Mouse (Mus musculus) myocyte (in vitro differentiated cells): ENCODE data around the gene Sema4b. TPM values are rescaled to one million over a fixed set of nuclear protein-coding genes. Genes with fewer than 3 reads are reported as not detected.

ENCODE experiments used
- H3K27me3 ChIP-seq: one replicate; pipeline ENCODE4 v1.6.1; 2011; ENCODE audit not compliant: control insufficient read depth, insufficient read depth, insufficient read length
- H3K36me3 ChIP-seq: one replicate; pipeline ENCODE4 v1.6.1; 2011; ENCODE audit not compliant: control insufficient read depth, insufficient read depth
- H3K4me2 ChIP-seq: one replicate; pipeline ENCODE4 v1.6.1; 2011; ENCODE audit warnings: low read depth, control low read depth
- H3K4me3 ChIP-seq: one replicate; pipeline ENCODE4 v1.5.1; 2011; ENCODE audit warnings: mild to moderate bottlenecking, control low read depth, moderate library complexity
- H3K79me2 ChIP-seq: one replicate; pipeline ENCODE4 v1.6.1; 2011; ENCODE audit not compliant: control insufficient read depth, insufficient read depth
- H3ac ChIP-seq: one replicate; pipeline ENCODE4 v1.6.1; 2011; ENCODE audit not compliant: control insufficient read depth, insufficient read length
- CEBPB ChIP-seq: IDR thresholded peaks from 2 replicates; pipeline ENCODE4 v1.6.1; 2011; ENCODE audit warnings: mild to moderate bottlenecking, moderate library complexity; ENCODE audit not compliant: poor library complexity, insufficient read depth, severe bottlenecking
- E2F4 ChIP-seq: IDR thresholded peaks from one replicate; pipeline ENCODE4 v1.6.1; 2011; ENCODE audit warnings: mild to moderate bottlenecking, control low read depth, moderate library complexity; ENCODE audit not compliant: insufficient read depth
- MAX ChIP-seq: IDR thresholded peaks from one replicate; pipeline ENCODE4 v1.6.1; 2011; ENCODE audit warnings: low read depth, mild to moderate bottlenecking, control low read depth
- MYOD1 ChIP-seq, 3 experiments: IDR thresholded peaks; one replicate each; pipeline ENCODE4 v1.6.1; 2011; ENCODE audit warnings: control low read depth in 2 of 3, low read depth in 2 of 3, mild to moderate bottlenecking in 2 of 3, moderate library complexity in 1 of 3; ENCODE audit not compliant: insufficient read length in 2 of 3, control insufficient read depth in 1 of 3
- MYOG ChIP-seq, 3 experiments: IDR thresholded peaks; one replicate each; pipeline ENCODE4 v1.6.1; 2011; ENCODE audit warnings: control low read depth in 2 of 3, low read depth in 2 of 3, mild to moderate bottlenecking in 2 of 3; ENCODE audit not compliant: insufficient read length in 2 of 3, control insufficient read depth in 1 of 3, insufficient read depth in 1 of 3
- POLR2A ChIP-seq: IDR thresholded peaks from one replicate; pipeline ENCODE4 v1.6.1; 2011; ENCODE audit warnings: low read depth, mild to moderate bottlenecking, control low read depth, moderate library complexity; ENCODE audit not compliant: insufficient read length
- POLR2AphosphoS2 ChIP-seq: IDR thresholded peaks from one replicate; pipeline ENCODE4 v1.6.1; 2011; ENCODE audit warnings: low read depth, control low read depth; ENCODE audit not compliant: insufficient read length
- REST ChIP-seq: IDR thresholded peaks from one replicate; pipeline ENCODE4 v1.6.1; 2011; ENCODE audit warnings: mild to moderate bottlenecking, control low read depth, moderate library complexity; ENCODE audit not compliant: insufficient read depth, insufficient read length
- SRF ChIP-seq: IDR thresholded peaks from one replicate; pipeline ENCODE4 v1.6.1; 2011; ENCODE audit warnings: low read depth; ENCODE audit not compliant: control insufficient read depth, insufficient read length
- TCF12 ChIP-seq: IDR thresholded peaks from one replicate; pipeline ENCODE4 v1.6.1; 2011; ENCODE audit warnings: mild to moderate bottlenecking, control low read depth; ENCODE audit not compliant: poor library complexity, insufficient read depth, severe bottlenecking
- TCF3 ChIP-seq: IDR thresholded peaks from one replicate; pipeline ENCODE4 v1.6.1; 2011; ENCODE audit warnings: low read depth, control low read depth; ENCODE audit not compliant: insufficient read length
- USF1 ChIP-seq: IDR thresholded peaks from one replicate; pipeline ENCODE4 v1.6.1; 2011; ENCODE audit warnings: low read depth, mild to moderate bottlenecking, control low read depth, moderate library complexity
- polyA plus RNA-seq: library from polyadenylated mRNA; unstranded; fragments of >200 nt; fragmentation: generic; extraction: Trizol; gene quantifications from one replicate; pipeline ENCODE4 v1.2.1, GENCODE M21; 2012; ENCODE audit warnings: missing spikeins

The Sema4b gene
- polyA plus RNA-seq, 1 experiment = 11.4 TPM

GRCm38 (mm10) chr7:80208738-80209430 is 22.2 kb downstream of the Sema4b start:
- H3K79me2 ChIP-seq = peaks cover 72% of the 10 kb centered on the region
- no peaks in the 10 kb centered on the region for H3K36me3 ChIP-seq
- peak overlapping the region; percentile 24 for H3K4me2 ChIP-seq
- H3K27me3 ChIP-seq = no peaks in the 10 kb centered on the region
- no peak overlapping the region for H3ac ChIP-seq
- TF ChIP-seq POLR2A (no peak), TCF3 (no peak), E2F4 (no peak), MAX (no peak), MYOD1 (IDR thresholded peaks at IDR 0.05; ENCODE audit: control insufficient read depth in 1 of 3, insufficient read length in 2 of 3, low read depth in 2 of 3) (no peak), USF1 (no peak), POLR2AphosphoS2 (no peak), CEBPB (no peak), TCF12 (no peak), REST (no peak), SRF (no peak), MYOG (IDR thresholded peaks at IDR 0.05; ENCODE audit: control insufficient read depth in 1 of 3, insufficient read depth in 1 of 3, insufficient read length in 2 of 3, low read depth in 2 of 3) (no peak)
- no peak overlapping the region for H3K4me3 ChIP-seq

DNA sequence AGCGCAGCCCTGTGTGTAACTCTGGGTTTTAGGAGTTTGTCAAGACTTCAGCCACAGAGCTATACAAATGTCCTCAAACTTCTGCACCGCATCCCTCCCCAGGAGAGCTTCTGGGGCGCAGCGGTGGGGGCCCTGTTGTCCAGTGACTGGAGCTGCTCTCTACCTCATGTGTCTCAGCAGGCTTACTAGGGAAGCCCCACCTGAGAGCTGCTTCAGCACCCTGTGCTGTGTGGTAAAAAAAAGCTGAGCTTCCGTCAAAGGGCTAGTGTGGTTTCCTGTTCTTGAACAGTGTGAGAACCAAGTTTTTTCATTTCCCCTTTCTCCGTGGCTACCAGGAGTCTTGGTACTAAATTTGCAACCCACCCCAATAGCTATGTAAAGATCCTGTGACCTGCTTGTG is 23.0 kb downstream of the Sema4b start:
- Histone ChIP-seq H3K27me3 (no peaks in the 10 kb centered on the region), H3K4me2 (no peak overlapping the region), H3K36me3 (no peaks in the 10 kb centered on the region), H3ac (no peak overlapping the region), H3K4me3 (no peak overlapping the region), H3K79me2 (peaks cover 64% of the 10 kb centered on the region)
- no peak for TF ChIP-seq E2F4
- no peak for TF ChIP-seq CEBPB
- TF ChIP-seq USF1 = no peak
- TF ChIP-seq REST = no peak

- no peak overlapping the region for H3ac ChIP-seq
- H3K4me3 ChIP-seq = no peak overlapping the region
- no peak overlapping the region for H3K4me2 ChIP-seq
- no peaks in the 10 kb centered on the region for H3K27me3 ChIP-seq
- TF ChIP-seq USF1 (no peak), MAX (no peak)
- H3K79me2 ChIP-seq = peaks cover 54% of the 10 kb centered on the region
- no peaks in the 10 kb centered on the region for H3K36me3 ChIP-seq
Observed at GRCm38 (mm10) chr7:80210982-80211381, 24.3 kb downstream of the Sema4b start.

GRCm38 (mm10) chr7:80213604-80214003 is 27.0 kb downstream of the Sema4b start:
- H3K27me3 ChIP-seq = no peaks in the 10 kb centered on the region
- TF ChIP-seq REST (no peak), CEBPB (no peak), MYOG (IDR thresholded peaks at IDR 0.05; ENCODE audit: control insufficient read depth in 1 of 3, insufficient read depth in 1 of 3, insufficient read length in 2 of 3, low read depth in 2 of 3) (no peak), SRF (no peak), TCF3 (no peak), TCF12 (no peak)
- H3K4me2 ChIP-seq = no peak overlapping the region
- H3ac ChIP-seq = no peak overlapping the region
- H3K36me3 ChIP-seq = peaks cover 7% of the 10 kb centered on the region
- H3K79me2 ChIP-seq = peaks cover 27% of the 10 kb centered on the region
- no peak overlapping the region for H3K4me3 ChIP-seq

- no peak for TF ChIP-seq CEBPB
- no peak for TF ChIP-seq MAX
- TF ChIP-seq USF1 = no peak
- TF ChIP-seq TCF12 = no peak
- no peak for TF ChIP-seq MYOG (IDR thresholded peaks at IDR 0.05; ENCODE audit: control insufficient read depth in 1 of 3, insufficient read depth in 1 of 3, insufficient read length in 2 of 3, low read depth in 2 of 3)
- TF ChIP-seq MYOD1 (IDR thresholded peaks at IDR 0.05; ENCODE audit: control insufficient read depth in 1 of 3, insufficient read length in 2 of 3, low read depth in 2 of 3) = no peak
- TF ChIP-seq POLR2A = no peak
- TF ChIP-seq SRF = no peak
- TF ChIP-seq REST = no peak
- TF ChIP-seq E2F4 = no peak
- TF ChIP-seq POLR2AphosphoS2 = no peak
- TF ChIP-seq TCF3 = no peak
- Histone ChIP-seq H3K79me2 (peaks cover 19% of the 10 kb centered on the region), H3K27me3 (no peaks in the 10 kb centered on the region), H3K36me3 (peaks cover 13% of the 10 kb centered on the region), H3K4me3 (no peak overlapping the region), H3K4me2 (no peak overlapping the region), H3ac (no peak overlapping the region)
Observed at GRCm38 (mm10) chr7:80214459-80214858, 27.8 kb downstream of the Sema4b start.
